14 mouse cellular contexts compared by ENCODE assay signal in the genomic region with DNA sequence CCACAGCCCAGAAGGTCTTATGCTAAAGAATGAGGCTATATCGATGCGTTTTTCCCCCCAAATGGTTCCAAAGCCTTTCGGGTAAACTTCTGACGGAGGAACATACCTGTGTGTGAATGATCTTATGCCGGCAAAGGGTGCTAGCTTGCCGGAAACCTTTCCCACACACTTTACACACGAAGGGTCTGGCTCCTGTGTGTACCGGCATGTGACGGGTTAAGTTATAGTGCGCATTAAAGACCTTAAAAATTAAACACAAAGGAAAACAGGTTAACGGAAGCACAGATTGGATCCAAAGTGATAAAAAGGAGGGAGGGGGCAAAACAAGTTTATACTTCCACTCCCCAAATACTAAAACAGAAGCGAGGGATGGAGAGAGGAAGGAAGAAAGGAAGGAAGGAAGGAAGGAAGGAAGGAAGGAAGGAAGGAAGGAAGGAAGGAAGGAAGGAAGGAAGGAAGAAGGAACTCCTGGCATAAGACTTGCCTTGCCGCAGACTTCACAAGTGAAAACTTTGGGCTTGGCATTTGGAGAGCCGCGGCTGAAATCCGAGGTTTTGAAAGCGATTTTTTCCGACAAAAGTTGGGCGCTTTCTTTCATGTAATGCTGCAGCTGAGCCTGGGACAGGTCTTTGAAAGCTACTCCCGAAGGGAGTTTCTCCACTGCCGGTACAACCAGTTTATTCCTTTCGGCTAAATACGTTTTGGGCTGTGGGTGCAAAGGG. TPM values are rescaled to one million over a fixed set of nuclear protein-coding genes. Genes with fewer than 3 reads are reported as not detected.
DNase-seq lines count a peak whose midpoint lies in the region; ATAC-seq and TF ChIP-seq lines count a peak whose summit lies in the region.
"Had no signal": no experiment of that assay in that cellular context is flagged by ENCODE, and none has a peak within 500 bp of the region (broad histone marks: within the 10 kb centered on the region; RNA-seq: fewer than 3 reads in every experiment).

No protein-coding gene starts in this region.

- peak overlapping the region; percentile 2; the same call in 1 of the 2 replicates for H3K4me2 ChIP-seq in heart, postnatal 0 days (ENCODE audit: low read depth, low read length)
- H3K4me2 ChIP-seq in limb, embryonic 14.5 days (replicated peaks; ENCODE audit: low read depth, low read length, severe bottlenecking): no peak overlapping the region
- H3K4me2 ChIP-seq in stomach, postnatal 0 days (replicated peaks; ENCODE audit: low read depth): 0 out of 2 replicates have a peak overlapping the region, but pooled peaks have one; percentile 19

- H3K27me3 ChIP-seq in heart, postnatal 0 days (ENCODE audit: control insufficient read depth, insufficient read depth, low read length): peaks cover 96% of the 10 kb centered on the region
- peaks cover 90% of the 10 kb centered on the region for H3K27me3 ChIP-seq in limb, embryonic 14.5 days (ENCODE audit: control insufficient read depth, insufficient read depth, low read length)
- peaks cover 36% of the 10 kb centered on the region for H3K27me3 ChIP-seq in stomach, postnatal 0 days (ENCODE audit: control insufficient read depth, insufficient read depth, low read length)

- no peaks in the 10 kb centered on the region for H3K36me3 ChIP-seq in heart, postnatal 0 days (replicated peaks; ENCODE audit: control insufficient read depth, insufficient read depth, low read length)
- H3K36me3 ChIP-seq in limb, embryonic 14.5 days (ENCODE audit: control insufficient read depth, insufficient read depth, low read length): no peaks in the 10 kb centered on the region
- H3K36me3 ChIP-seq in stomach, postnatal 0 days (ENCODE audit: control insufficient read depth, insufficient read depth, low read length): no peaks in the 10 kb centered on the region

- 2% methylated on average over 23 of the region's 23 CpGs for WGBS in heart, postnatal 0 days
- 2% methylated on average over 23 of the region's 23 CpGs for WGBS in limb, embryonic 14.5 days
- WGBS in stomach, postnatal 0 days: 3% methylated on average over 23 of the region's 23 CpGs

- H3K9me3 ChIP-seq in heart, postnatal 0 days (replicated peaks; ENCODE audit: control insufficient read depth, low read length): no peaks in the 10 kb centered on the region
- H3K9me3 ChIP-seq in limb, embryonic 14.5 days (ENCODE audit: control insufficient read depth, low read length): no peaks in the 10 kb centered on the region
- no peaks in the 10 kb centered on the region for H3K9me3 ChIP-seq in stomach, postnatal 0 days (ENCODE audit: control insufficient read depth, low read length)

- H3K9ac ChIP-seq in heart, postnatal 0 days (replicated peaks; ENCODE audit: low read depth, low read length): no peak overlapping the region
- no peak overlapping the region for H3K9ac ChIP-seq in limb, embryonic 14.5 days (ENCODE audit: low read depth, low read length, severe bottlenecking)
- H3K9ac ChIP-seq in stomach, postnatal 0 days (ENCODE audit: low read length): no peak overlapping the region

- no peak overlapping the region for H3K27ac ChIP-seq in heart, postnatal 0 days (ENCODE audit: low read depth)
- H3K27ac ChIP-seq in limb, embryonic 14.5 days (replicated peaks; ENCODE audit: low read depth, low read length): no peak overlapping the region
- H3K27ac ChIP-seq in stomach, postnatal 0 days (replicated peaks): no peak overlapping the region
- H3K27ac ChIP-seq: hindbrain, postnatal 0 days had no signal

- TF ChIP-seq POLR2A in limb, embryonic 14.5 days (IDR thresholded peaks at IDR 0.05; ENCODE audit: borderline replicate concordance, extremely low read depth, insufficient read depth, insufficient read length): no peak

- peak overlapping the region; percentile 21; the same call in 1 of the 2 replicates for H3K4me3 ChIP-seq in heart, postnatal 0 days (ENCODE audit: low read depth, low read length)
- H3K4me3 ChIP-seq in limb, embryonic 14.5 days (replicated peaks; ENCODE audit: low read length): peak overlapping the region; percentile 42
- H3K4me3 ChIP-seq in stomach, postnatal 0 days (ENCODE audit: low read depth, low read length): peak overlapping the region; percentile 21; the same call in 1 of the 2 replicates

- ATAC-seq in heart, postnatal 0 days (ENCODE audit: insufficient read depth, low read depth): no peak
- no peak for ATAC-seq in limb, embryonic 14.5 days (ENCODE audit: low FRiP score, low read depth)
- ATAC-seq in stomach, postnatal 0 days (ENCODE audit: low FRiP score, low TSS enrichment): no peak
- ATAC-seq: hindbrain, postnatal 0 days had no signal

- peaks cover 4% of the 10 kb centered on the region; the same call in 1 of the 2 replicates for H3K4me1 ChIP-seq in heart, postnatal 0 days (ENCODE audit: control insufficient read depth, insufficient read depth)
- H3K4me1 ChIP-seq in limb, embryonic 14.5 days (ENCODE audit: control insufficient read depth, insufficient read depth, low read length): peaks cover 13% of the 10 kb centered on the region; the same call in 1 of the 2 replicates
- H3K4me1 ChIP-seq in stomach, postnatal 0 days (replicated peaks; ENCODE audit: control insufficient read depth, insufficient read depth): no peaks in the 10 kb centered on the region

- no peak for TF ChIP-seq CTCF in heart, postnatal 0 days (IDR thresholded peaks at IDR 0.05; ENCODE audit: low read depth)
- TF ChIP-seq CTCF in stomach, postnatal 0 days (IDR thresholded peaks at IDR 0.05; ENCODE audit: low read depth): no peak

- DNase-seq in heart, postnatal 0 days (ENCODE audit: low spot score): no peak
- DNase-seq in heart, adult 11 months: no peak
- DNase-seq in right cerebral cortex, adult 2 months (ENCODE audit: low spot score in 2 of 2): peak; percentile 5 to 8
- no peak for DNase-seq in right cerebral cortex, postnatal 25 days
- DNase-seq in limb, embryonic 14.5 days (ENCODE audit: low spot score): no peak
- no peak for DNase-seq in stomach, postnatal 0 days (ENCODE audit: low spot score)
- no peak for DNase-seq in spleen, postnatal 4 days (ENCODE audit: low spot score in 2 of 2)
- no peak for DNase-seq in layer of hippocampus, adult 18-20 months (ENCODE audit: low spot score in 2 of 2)
- DNase-seq: cerebellum, adult 11-12 months; lung, postnatal 14 days; spleen, adult 18-20 months had no signal

- no peak for TF ChIP-seq EP300 in heart, postnatal 0 days (IDR thresholded peaks at IDR 0.05; ENCODE audit: low read depth)
- no peak for TF ChIP-seq EP300 in stomach, postnatal 0 days (optimal IDR thresholded peaks at IDR 0.05)

RNA-seq across cellular contexts. Expression of a gene that starts 1.2 kb away (rescaled TPM):
- not detected in 2 replicates for total RNA-seq in heart, postnatal 0 days (2014; rRNA removed; ENCODE audit: low replicate concordance)
- polyA plus RNA-seq in heart, postnatal 0 days (2015; fragmentation: Nextera tagmentation; extraction: Ambion mirVana): not detected in 2 replicates
- 0.05 and 0.11 TPM in 2 replicates for polyA plus RNA-seq in limb, embryonic 14.5 days (2012; rRNA removed)
- polyA plus RNA-seq in limb, embryonic 14.5 days (2014; fragmentation: Nextera tagmentation; extraction: Ambion mirVana): not detected in 2 replicates
- polyA plus RNA-seq in stomach, postnatal 0 days (2015; fragmentation: Nextera tagmentation; extraction: Ambion mirVana): not detected in 2 replicates
- under 1 TPM in 1 of 2 experiments, not detected in 1; 0.13 TPM for total RNA-seq in layer of hippocampus, adult 18-20 months (2021)
- total RNA-seq: layer of hippocampus, postnatal 14 days; neutrophil, adult 5-6 weeks had no signal
- polyA plus RNA-seq: hindbrain, postnatal 0 days had no signal

Comparison
In these comparisons a context has a peak if more than half of its experiments do, and no peak if none do; other contexts are left out.
1. DNase-seq: peak in right cerebral cortex, adult 2 months (2 of 2); none in heart, postnatal 0 days (single experiment), heart, adult 11 months (single experiment), right cerebral cortex, postnatal 25 days (single experiment), limb, embryonic 14.5 days (single experiment), stomach, postnatal 0 days (single experiment), spleen, postnatal 4 days (0 of 2) and layer of hippocampus, adult 18-20 months (0 of 2).
2. Peak in every context shown above with its lines, with median percentiles within 50 percentile points of each other: H3K4me3 ChIP-seq.